Mouse (Mus musculus) testis, adult 2 months (tissue): ENCODE results near the gene Hdac7.

Source experiments
- CTCF ChIP-seq: fragments of 200-500 bp; IDR thresholded peaks from 2 replicates; pipeline ENCODE4 v1.5.1; 2012; ENCODE audit warnings: low read depth, mild to moderate bottlenecking, inconsistent platforms, low read length, moderate library complexity; ENCODE audit not compliant: control insufficient read depth, insufficient read depth, insufficient replicate concordance
- POLR2A ChIP-seq: fragments of 200-500 bp; IDR thresholded peaks from 2 replicates; pipeline ENCODE4 v1.6.1; 2012; ENCODE audit warnings: low read depth, mild to moderate bottlenecking, inconsistent platforms, low read length, moderate library complexity; ENCODE audit not compliant: control insufficient read depth

DNA sequence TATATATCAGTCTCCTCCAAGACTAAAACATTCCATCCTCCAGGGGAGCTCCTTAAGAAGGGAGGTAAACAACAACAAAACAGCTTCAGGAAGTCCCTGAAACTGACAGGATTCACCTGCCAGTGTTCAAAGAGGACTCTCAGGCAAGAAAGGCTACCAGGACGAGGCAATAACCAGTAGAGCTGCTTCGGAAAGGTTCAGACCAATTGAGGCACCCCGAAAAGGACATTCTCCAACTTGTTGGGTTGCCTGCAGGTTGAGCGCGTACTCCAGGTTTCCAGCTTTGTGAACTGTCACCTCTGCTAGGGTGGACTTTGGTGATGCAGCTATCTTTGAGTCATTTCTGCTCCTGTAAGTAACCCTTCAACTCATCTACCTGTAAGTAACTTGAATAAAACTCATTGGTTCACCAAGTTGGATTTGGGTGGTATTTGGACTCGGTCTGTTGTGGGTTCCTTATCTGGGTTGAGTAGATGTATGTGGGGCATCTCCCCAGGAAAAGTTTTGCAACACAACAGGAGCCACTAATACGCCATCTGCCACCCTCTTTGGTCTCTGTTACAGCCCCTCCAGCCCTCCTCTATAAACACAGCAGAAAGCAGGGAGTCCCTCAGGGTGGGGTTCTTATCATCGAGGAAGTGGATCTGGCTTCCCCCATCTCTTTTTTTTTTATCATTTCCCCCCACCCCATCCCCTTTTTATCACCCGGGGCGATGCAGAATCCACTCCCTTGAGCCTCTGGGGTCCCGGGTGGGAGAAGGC, 2.0 kb upstream of the Hdac7 start:
- no peak for TF ChIP-seq CTCF
- no peak for TF ChIP-seq POLR2A
